Mouse (Mus musculus) neural tube, embryonic 14.5 days (tissue): ENCODE measurements around the gene 1190005I06Rik. TPM values are rescaled to one million over a fixed set of nuclear protein-coding genes. Genes with fewer than 3 reads are reported as not detected.

ENCODE experiments used
- ATAC-seq: fragments of 200-750 bp; cut with Nextera tagmentation; 2 replicates; pipeline ENCODE4 v1.8.0; 2017; ENCODE audit warnings: low read depth, mild to moderate bottlenecking, moderate TSS enrichment, moderate library complexity
- H3K27ac ChIP-seq: fragments of 300-500 bp; sonication (generic); 2 replicates; pipeline ENCODE4 v1.5.1; 2014; ENCODE audit warnings: low read depth, mild to moderate bottlenecking, control low read depth, low read length, moderate library complexity, mixed read lengths
- H3K27me3 ChIP-seq: fragments of 300-500 bp; sonication (generic); 2 replicates; pipeline ENCODE4 v1.6.1; 2014; ENCODE audit warnings: low read length; ENCODE audit not compliant: control insufficient read depth, insufficient read depth
- H3K36me3 ChIP-seq: fragments of 300-500 bp; sonication (generic); 2 replicates; pipeline ENCODE4 v1.6.1; 2014; ENCODE audit warnings: low read length, mixed read lengths; ENCODE audit not compliant: control insufficient read depth, insufficient read depth
- H3K4me1 ChIP-seq: fragments of 300-500 bp; sonication (generic); 2 replicates; pipeline ENCODE4 v1.6.1; 2014; ENCODE audit warnings: low read length; ENCODE audit not compliant: control insufficient read depth, insufficient read depth
- H3K4me2 ChIP-seq: fragments of 300-500 bp; sonication (generic); 2 replicates; pipeline ENCODE4 v1.6.1; 2014; ENCODE audit warnings: mild to moderate bottlenecking, low read depth, low read length, control low read depth
- H3K4me3 ChIP-seq: fragments of 300-500 bp; sonication (generic); 2 replicates; pipeline ENCODE4 v1.5.1; 2014; ENCODE audit warnings: low read depth, low read length, control low read depth, mixed read lengths
- H3K9ac ChIP-seq: fragments of 300-500 bp; sonication (generic); replicated peaks from 2 replicates; pipeline ENCODE4 v1.6.1; 2014; ENCODE audit warnings: low read depth, mild to moderate bottlenecking, control low read depth, low read length, mixed read lengths
- H3K9me3 ChIP-seq: fragments of 300-500 bp; sonication (generic); 2 replicates; pipeline ENCODE4 v1.6.1; 2016; ENCODE audit warnings: low read length; ENCODE audit not compliant: control insufficient read depth
- WGBS: fragments of 180-500 bp; shearing (Covaris S2); extraction: QIAGEN DNeasy Blood & Tissue Kit; methylation state at CpG from one replicate; pipeline ENCODE4 v1.1.7; 2014; 5-methylcytosine and 5-hydroxymethylcytosine counted together
- polyA plus RNA-seq: library from polyadenylated mRNA; unstranded; fragments of >200 nt; fragmentation: Nextera tagmentation; extraction: Ambion mirVana; gene quantifications from 2 replicates; pipeline ENCODE4 v1.2.1, GENCODE M21; 2014

Gene 1190005I06Rik
- polyA plus RNA-seq, 1 experiment from 2014 or later, result 10.0 TPM

- H3K4me1 ChIP-seq, result peaks cover 7% of the 10 kb centered on the region; the same call in 1 of the 2 replicates
- no peaks in the 10 kb centered on the region for H3K27me3 ChIP-seq
- no peaks in the 10 kb centered on the region for H3K36me3 ChIP-seq
- H3K4me3 ChIP-seq, result no peak overlapping the region
- no peaks in the 10 kb centered on the region for H3K9me3 ChIP-seq
- 27% methylated on average over 7 of the region's 8 CpGs for WGBS
- H3K9ac ChIP-seq, result no peak overlapping the region
- H3K27ac ChIP-seq, result 0 out of 2 replicates have a peak overlapping the region, but pooled peaks have one; percentile 39
- no peak overlapping the region for H3K4me2 ChIP-seq
- peak; percentile 42; the same call in 1 of the 2 replicates for ATAC-seq
Measured at GRCm38 (mm10) chr8:120616663-120617626, 30.5 kb downstream of the 1190005I06Rik start.

DNA sequence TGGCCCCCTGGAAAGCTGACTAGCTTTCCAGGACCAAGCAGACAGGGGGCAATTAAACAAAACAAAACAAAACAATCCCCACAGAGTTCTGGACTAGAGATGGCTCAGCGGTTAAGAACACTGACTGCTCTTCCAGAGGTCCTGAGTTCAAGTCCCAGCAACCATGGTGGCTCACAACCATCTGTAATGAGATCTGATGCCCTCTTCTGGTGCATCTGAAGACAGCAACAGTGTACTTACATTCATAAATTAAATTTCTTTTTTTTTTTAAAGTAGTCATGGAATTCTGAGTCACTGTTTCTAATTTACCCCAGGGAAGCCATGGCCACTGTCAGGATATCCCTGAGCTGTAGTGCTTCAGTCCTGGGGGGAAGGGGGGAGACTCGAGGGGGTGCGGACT, 32.9 kb downstream of the 1190005I06Rik start:
- Histone ChIP-seq H3K4me3 (no peak overlapping the region), H3K27me3 (no peaks in the 10 kb centered on the region), H3K27ac (no peak overlapping the region), H3K36me3 (no peaks in the 10 kb centered on the region), H3K4me2 (no peak overlapping the region), H3K4me1 (peaks cover 7% of the 10 kb centered on the region; the same call in 1 of the 2 replicates), H3K9me3 (no peaks in the 10 kb centered on the region), H3K9ac (no peak overlapping the region)
- WGBS, result 90% methylated on average over 3 of the region's 3 CpGs
- no peak for ATAC-seq

GRCm38 (mm10) chr8:120610824-120611223, 36.6 kb downstream of the 1190005I06Rik start:
- H3K27me3 ChIP-seq, result no peaks in the 10 kb centered on the region
- H3K4me1 ChIP-seq, result no peaks in the 10 kb centered on the region
- no peaks in the 10 kb centered on the region for H3K36me3 ChIP-seq
- H3K4me2 ChIP-seq, result no peak overlapping the region
- ATAC-seq, result no peak
- no peaks in the 10 kb centered on the region for H3K9me3 ChIP-seq
- H3K27ac ChIP-seq, result no peak overlapping the region
- 91% methylated on average over 6 of the region's 6 CpGs for WGBS
- no peak overlapping the region for H3K9ac ChIP-seq
- H3K4me3 ChIP-seq, result no peak overlapping the region

GRCm38 (mm10) chr8:120607885-120608284, 39.5 kb downstream of the 1190005I06Rik start:
- no peak overlapping the region for H3K27ac ChIP-seq
- no peaks in the 10 kb centered on the region for H3K4me1 ChIP-seq
- ATAC-seq, result no peak; the same call in 1 of the 2 replicates
- no peaks in the 10 kb centered on the region for H3K9me3 ChIP-seq
- no peak overlapping the region for H3K4me2 ChIP-seq
- WGBS, result 16% methylated on average over 7 of the region's 7 CpGs
- no peaks in the 10 kb centered on the region for H3K36me3 ChIP-seq
- no peaks in the 10 kb centered on the region for H3K27me3 ChIP-seq
- no peak overlapping the region for H3K4me3 ChIP-seq
- no peak overlapping the region for H3K9ac ChIP-seq

GRCm38 (mm10) chr8:120607460-120607859, 40.0 kb downstream of the 1190005I06Rik start:
- Histone ChIP-seq H3K4me3 (no peak overlapping the region), H3K4me1 (0 out of 2 replicates have a peak, but pooled peaks cover 4% of the 10 kb centered on the region), H3K9ac (no peak overlapping the region), H3K36me3 (no peaks in the 10 kb centered on the region), H3K9me3 (no peaks in the 10 kb centered on the region), H3K4me2 (no peak overlapping the region), H3K27ac (no peak overlapping the region), H3K27me3 (no peaks in the 10 kb centered on the region)
- 81% methylated on average over 9 of the region's 9 CpGs for WGBS
- ATAC-seq, result no peak; the same call in 1 of the 2 replicates

DNA sequence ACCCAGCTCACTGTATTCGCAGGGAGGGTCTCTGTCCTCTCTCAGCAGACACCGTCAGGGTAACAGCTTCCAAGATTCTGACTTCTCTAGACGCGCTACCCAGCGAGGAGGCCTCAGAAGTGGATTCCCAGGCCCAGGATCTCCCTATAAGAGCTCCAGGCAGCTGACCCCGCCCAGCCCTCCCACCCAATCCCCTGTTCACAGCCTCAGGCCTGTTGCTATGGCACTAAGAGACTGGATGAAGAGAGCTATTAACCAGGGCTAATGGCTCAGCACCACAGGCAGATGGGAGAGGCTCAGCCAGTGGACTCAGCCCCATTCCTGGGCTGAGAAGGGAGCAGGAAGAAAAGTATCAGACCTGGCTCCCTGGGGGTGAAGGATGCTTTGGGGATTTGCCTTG, 44.8 kb downstream of the 1190005I06Rik start:
- Histone ChIP-seq H3K27me3 (no peaks in the 10 kb centered on the region), H3K4me1 (0 out of 2 replicates have a peak, but pooled peaks cover 9% of the 10 kb centered on the region), H3K9me3 (no peaks in the 10 kb centered on the region), H3K4me2 (no peak overlapping the region), H3K9ac (0 out of 2 replicates have a peak overlapping the region, but pooled peaks have one; percentile 7), H3K27ac (no peak overlapping the region), H3K4me3 (no peak overlapping the region), H3K36me3 (no peaks in the 10 kb centered on the region)
- 26% methylated on average over 6 of the region's 6 CpGs for WGBS
- peak; percentile 56; the same call in 1 of the 2 replicates for ATAC-seq

GRCm38 (mm10) chr8:120599504-120599903, 47.9 kb downstream of the 1190005I06Rik start:
- H3K9ac ChIP-seq, result no peak overlapping the region
- no peaks in the 10 kb centered on the region for H3K27me3 ChIP-seq

DNA sequence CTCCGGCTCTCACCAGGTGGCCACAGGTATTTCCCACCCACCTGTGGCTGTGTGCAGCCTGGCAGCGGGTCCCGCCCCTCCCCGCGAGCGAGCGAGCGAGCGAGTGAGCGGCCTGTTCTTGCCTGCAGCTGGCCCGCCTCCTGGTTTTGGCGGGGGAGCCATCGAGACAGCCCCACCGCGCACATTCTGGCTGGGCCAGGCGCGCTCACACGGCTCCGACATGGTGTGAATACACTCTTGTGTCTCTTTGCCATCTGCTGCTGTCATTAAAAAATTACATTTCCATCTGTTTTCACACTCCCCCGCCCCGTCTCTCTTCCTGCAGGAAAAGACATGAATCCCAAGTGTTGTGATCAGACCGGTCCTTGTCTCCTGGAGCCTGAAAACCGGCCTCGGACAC, 48.9 kb downstream of the 1190005I06Rik start:
- H3K36me3 ChIP-seq, result no peaks in the 10 kb centered on the region
- H3K9ac ChIP-seq, result no peak overlapping the region
- H3K9me3 ChIP-seq, result no peaks in the 10 kb centered on the region
- peak; percentile 79 for ATAC-seq
- H3K4me2 ChIP-seq, result no peak overlapping the region
- 15% methylated on average over 24 of the region's 24 CpGs for WGBS
- H3K4me3 ChIP-seq, result no peak overlapping the region
- 0 out of 2 replicates have a peak, but pooled peaks cover 9% of the 10 kb centered on the region for H3K4me1 ChIP-seq
- no peak overlapping the region for H3K27ac ChIP-seq
- no peaks in the 10 kb centered on the region for H3K27me3 ChIP-seq

More at GRCm38 (mm10) chr8:120599504-120599903, 47.9 kb downstream of the 1190005I06Rik start:
- Histone ChIP-seq H3K4me2 (no peak overlapping the region), H3K27ac (no peak overlapping the region), H3K36me3 (no peaks in the 10 kb centered on the region), H3K4me3 (no peak overlapping the region), H3K4me1 (0 out of 2 replicates have a peak, but pooled peaks cover 9% of the 10 kb centered on the region), H3K9me3 (no peaks in the 10 kb centered on the region)
- WGBS, result 46% methylated on average over 7 of the region's 7 CpGs
- no peak for ATAC-seq

GRCm38 (mm10) chr8:120595963-120596362, 51.5 kb downstream of the 1190005I06Rik start:
- no peak overlapping the region for H3K4me2 ChIP-seq
- WGBS, result 12% methylated on average over 5 of the region's 5 CpGs
- H3K4me1 ChIP-seq, result 0 out of 2 replicates have a peak, but pooled peaks cover 6% of the 10 kb centered on the region
- no peaks in the 10 kb centered on the region for H3K9me3 ChIP-seq
- no peaks in the 10 kb centered on the region for H3K36me3 ChIP-seq
- H3K27ac ChIP-seq, result no peak overlapping the region
- H3K27me3 ChIP-seq, result no peaks in the 10 kb centered on the region
- no peak overlapping the region for H3K4me3 ChIP-seq
- H3K9ac ChIP-seq, result no peak overlapping the region
- no peak; the same call in 1 of the 2 replicates for ATAC-seq
